Mouse (Mus musculus) limb, embryonic 14.5 days (tissue): ENCODE measurements around the gene Onecut3. TPM values are rescaled to one million over a fixed set of nuclear protein-coding genes. Genes with fewer than 3 reads are reported as not detected.

Experiments
- ATAC-seq: fragments of 200-750 bp; cut with Nextera tagmentation; 2 replicates; pipeline ENCODE4 v1.8.0; 2017; ENCODE audit warnings: low read depth, moderate number of reproducible peaks, moderate TSS enrichment; ENCODE audit not compliant: low FRiP score
- DNase-seq: peaks from one replicate; pipeline ENCODE4 v3.0.0-alpha.2; 2015; ENCODE audit warnings: low spot score
- H3K27ac ChIP-seq: fragments of 300-500 bp; sonication (generic); replicated peaks from 2 replicates; pipeline ENCODE4 v1.5.1; 2014; ENCODE audit warnings: low read depth, mild to moderate bottlenecking, low read length, moderate library complexity, mixed read lengths
- H3K27me3 ChIP-seq: fragments of 300-500 bp; sonication (generic); 2 replicates; pipeline ENCODE4 v1.6.1; 2014; ENCODE audit warnings: low read length, mixed read lengths; ENCODE audit not compliant: control insufficient read depth, insufficient read depth
- H3K36me3 ChIP-seq: fragments of 300-500 bp; sonication (generic); 2 replicates; pipeline ENCODE4 v1.6.1; 2014; ENCODE audit warnings: mild to moderate bottlenecking, low read length, moderate library complexity, mixed read lengths; ENCODE audit not compliant: control insufficient read depth, insufficient read depth
- H3K4me1 ChIP-seq: fragments of 300-500 bp; sonication (generic); 2 replicates; pipeline ENCODE4 v1.6.1; 2014; ENCODE audit warnings: antibody characterized with exemption, low read length, mixed read lengths; ENCODE audit not compliant: control insufficient read depth, insufficient read depth
- H3K4me2 ChIP-seq: fragments of 300-500 bp; sonication (generic); replicated peaks from 2 replicates; pipeline ENCODE4 v1.6.1; 2014; ENCODE audit warnings: low read depth, mild to moderate bottlenecking, low read length, moderate library complexity; ENCODE audit not compliant: severe bottlenecking
- H3K4me3 ChIP-seq: fragments of 300-500 bp; sonication (generic); replicated peaks from 2 replicates; pipeline ENCODE4 v1.5.1; 2014; ENCODE audit warnings: low read length
- H3K9ac ChIP-seq: fragments of 300-500 bp; sonication (generic); 2 replicates; pipeline ENCODE4 v1.6.1; 2014; ENCODE audit warnings: mild to moderate bottlenecking, low read depth, low read length, moderate library complexity; ENCODE audit not compliant: severe bottlenecking
- H3K9me3 ChIP-seq: fragments of 300-500 bp; sonication (generic); 2 replicates; pipeline ENCODE4 v1.6.1; 2016; ENCODE audit warnings: low read length; ENCODE audit not compliant: control insufficient read depth
- POLR2A ChIP-seq: fragments of 200-500 bp; IDR thresholded peaks from 2 replicates; pipeline ENCODE4 v1.8.0; 2012; ENCODE audit warnings: inconsistent platforms, mild to moderate bottlenecking, moderate library complexity, borderline replicate concordance; ENCODE audit not compliant: insufficient read depth, insufficient read length; ENCODE audit errors: extremely low read depth
- WGBS: fragments of 180-500 bp; shearing (Covaris S2); extraction: QIAGEN DNeasy Blood & Tissue Kit; methylation state at CpG from one replicate; pipeline ENCODE4 v1.1.7; 2014; 5-methylcytosine and 5-hydroxymethylcytosine counted together
- polyA plus RNA-seq, 2 experiments: library from polyadenylated mRNA; depleted of rRNA in 1 of 2; stranded (reverse) in 1 of 2; unstranded in 1 of 2; fragments of >200 nt; fragmentation: Nextera tagmentation in 1 of 2; extraction: Ambion mirVana in 1 of 2; gene quantifications; 2 replicates each; pipeline versions ENCODE4 v1.2.1 to v1.2.3; 2012 to 2014

The Onecut3 gene
- polyA plus RNA-seq, 2 experiments = 0.01 TPM; not detected in 1

DNA sequence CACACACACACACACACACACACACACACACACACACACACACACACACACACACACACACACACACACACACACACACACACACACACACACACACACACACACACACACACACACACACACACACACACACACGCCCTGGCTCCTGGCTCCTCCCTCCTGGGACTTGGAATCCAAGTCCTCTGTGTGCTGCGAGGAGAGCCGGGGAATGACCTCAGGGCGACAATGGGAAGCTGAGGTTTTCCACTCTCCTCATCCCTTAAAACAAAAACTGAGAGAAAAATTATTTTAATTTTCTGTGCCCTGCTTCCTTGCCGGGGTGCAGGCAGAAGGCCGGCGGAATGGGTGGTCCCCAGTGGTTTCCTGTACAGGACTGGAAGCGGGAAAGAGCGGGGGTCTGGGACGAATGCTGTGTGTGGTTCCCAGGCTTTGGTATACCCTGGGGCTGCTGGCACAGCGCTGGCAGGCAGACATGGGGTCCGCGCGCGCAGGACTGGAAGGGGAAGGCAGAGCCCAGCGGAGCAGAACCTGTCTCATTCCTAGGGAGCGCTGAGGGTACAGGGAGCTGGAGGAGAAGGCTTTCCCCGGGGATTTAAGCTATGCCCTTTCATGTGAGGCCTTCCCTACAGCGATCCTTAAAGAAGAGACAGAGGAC lies 30.1 kb upstream of the Onecut3 start:
- H3K4me3 ChIP-seq = no peak overlapping the region
- peak overlapping the region; percentile 24; the same call in 1 of the 2 replicates for H3K4me2 ChIP-seq
- 4% methylated on average over 18 of the region's 19 CpGs for WGBS
- H3K27ac ChIP-seq = no peak overlapping the region
- ATAC-seq = no peak
- no peak for TF ChIP-seq POLR2A
- no peaks in the 10 kb centered on the region for H3K9me3 ChIP-seq
- no peak overlapping the region for H3K9ac ChIP-seq
- H3K27me3 ChIP-seq = 0 out of 2 replicates have a peak, but pooled peaks cover 6% of the 10 kb centered on the region
- H3K4me1 ChIP-seq = no peaks in the 10 kb centered on the region; the same call in 1 of the 2 replicates
- no peak for DNase-seq
- no peaks in the 10 kb centered on the region for H3K36me3 ChIP-seq

GRCm38 (mm10) chr10:80465066-80465465 lies 29.6 kb upstream of the Onecut3 start:
- DNase-seq = no peak
- TF ChIP-seq POLR2A = no peak
- H3K36me3 ChIP-seq = no peaks in the 10 kb centered on the region
- ATAC-seq = no peak
- H3K9me3 ChIP-seq = no peaks in the 10 kb centered on the region
- 0 out of 2 replicates have a peak, but pooled peaks cover 6% of the 10 kb centered on the region for H3K27me3 ChIP-seq
- no peak overlapping the region for H3K4me3 ChIP-seq
- H3K27ac ChIP-seq = no peak overlapping the region
- 60% methylated on average over 5 of the region's 5 CpGs for WGBS
- H3K4me1 ChIP-seq = no peaks in the 10 kb centered on the region; the same call in 1 of the 2 replicates
- no peak overlapping the region for H3K4me2 ChIP-seq
- H3K9ac ChIP-seq = no peak overlapping the region

GRCm38 (mm10) chr10:80475290-80475959 lies 19.2 kb upstream of the Onecut3 start:
- H3K4me2 ChIP-seq = peak overlapping the region; percentile 76
- 0 out of 2 replicates have a peak overlapping the region, but pooled peaks have one; percentile 33 for H3K27ac ChIP-seq
- H3K9ac ChIP-seq = peak overlapping the region; percentile 60
- peak; percentile 94 for ATAC-seq
- DNase-seq = peak; percentile 81
- no peak for TF ChIP-seq POLR2A
- WGBS = 1% methylated on average over 26 of the region's 58 CpGs
- H3K4me3 ChIP-seq = peak overlapping the region; percentile 56
- peaks cover 26% of the 10 kb centered on the region for H3K27me3 ChIP-seq
- H3K36me3 ChIP-seq = no peaks in the 10 kb centered on the region
- no peaks in the 10 kb centered on the region for H3K4me1 ChIP-seq
- no peaks in the 10 kb centered on the region for H3K9me3 ChIP-seq

GRCm38 (mm10) chr10:80478531-80478930 lies 16.1 kb upstream of the Onecut3 start:
- Histone ChIP-seq H3K4me2 (no peak overlapping the region), H3K9me3 (no peaks in the 10 kb centered on the region), H3K27me3 (peaks cover 27% of the 10 kb centered on the region; the same call in 1 of the 2 replicates), H3K4me1 (no peaks in the 10 kb centered on the region), H3K27ac (no peak overlapping the region), H3K9ac (no peak overlapping the region), H3K4me3 (no peak overlapping the region), H3K36me3 (no peaks in the 10 kb centered on the region)
- TF ChIP-seq POLR2A = no peak
- ATAC-seq (no peak), DNase-seq (no peak)
- WGBS = 79% methylated on average over 5 of the region's 5 CpGs

- Histone ChIP-seq H3K4me1 (no peaks in the 10 kb centered on the region), H3K27me3 (peaks cover 47% of the 10 kb centered on the region), H3K4me3 (no peak overlapping the region), H3K9ac (no peak overlapping the region), H3K4me2 (no peak overlapping the region), H3K27ac (no peak overlapping the region), H3K36me3 (no peaks in the 10 kb centered on the region), H3K9me3 (no peaks in the 10 kb centered on the region)
- no peak for DNase-seq
- WGBS = 6% methylated on average over 5 of the region's 5 CpGs
- no peak for ATAC-seq
- no peak for TF ChIP-seq POLR2A
Observed at GRCm38 (mm10) chr10:80481002-80481401, 13.6 kb upstream of the Onecut3 start.
